Mouse (Mus musculus) liver, postnatal 0 days (tissue): ENCODE results near the gene Fam189a1.

Experiments
- CTCF ChIP-seq: sonication (generic); IDR thresholded peaks from 2 replicates; pipeline ENCODE4 v1.5.1; 2016; ENCODE audit warnings: antibody characterized with exemption, low read depth
- EP300 ChIP-seq: IDR thresholded peaks from 2 replicates; pipeline ENCODE4 v1.6.1; 2016; ENCODE audit warnings: antibody characterized with exemption, low read depth, mild to moderate bottlenecking

GRCm38 (mm10) chr7:65101661-65102060 lies 54.7 kb downstream of the Fam189a1 start:
- TF ChIP-seq CTCF (no peak), EP300 (no peak)
